Mouse (Mus musculus) megakaryocyte-erythroid progenitor cell, adult 5 weeks (primary cell): Measurements from ENCODE around the gene D830030K20Rik. TPM values are rescaled to one million over a fixed set of nuclear protein-coding genes. Genes with fewer than 3 reads are reported as not detected.

ENCODE experiments used
- polyA plus RNA-seq: library from polyadenylated mRNA; stranded (reverse); fragments of >175 nt; gene quantifications from 2 replicates; pipeline ENCODE4 v1.2.3, GENCODE M21; 2012

The D830030K20Rik gene
- not detected in 2 replicates for polyA plus RNA-seq

DNA sequence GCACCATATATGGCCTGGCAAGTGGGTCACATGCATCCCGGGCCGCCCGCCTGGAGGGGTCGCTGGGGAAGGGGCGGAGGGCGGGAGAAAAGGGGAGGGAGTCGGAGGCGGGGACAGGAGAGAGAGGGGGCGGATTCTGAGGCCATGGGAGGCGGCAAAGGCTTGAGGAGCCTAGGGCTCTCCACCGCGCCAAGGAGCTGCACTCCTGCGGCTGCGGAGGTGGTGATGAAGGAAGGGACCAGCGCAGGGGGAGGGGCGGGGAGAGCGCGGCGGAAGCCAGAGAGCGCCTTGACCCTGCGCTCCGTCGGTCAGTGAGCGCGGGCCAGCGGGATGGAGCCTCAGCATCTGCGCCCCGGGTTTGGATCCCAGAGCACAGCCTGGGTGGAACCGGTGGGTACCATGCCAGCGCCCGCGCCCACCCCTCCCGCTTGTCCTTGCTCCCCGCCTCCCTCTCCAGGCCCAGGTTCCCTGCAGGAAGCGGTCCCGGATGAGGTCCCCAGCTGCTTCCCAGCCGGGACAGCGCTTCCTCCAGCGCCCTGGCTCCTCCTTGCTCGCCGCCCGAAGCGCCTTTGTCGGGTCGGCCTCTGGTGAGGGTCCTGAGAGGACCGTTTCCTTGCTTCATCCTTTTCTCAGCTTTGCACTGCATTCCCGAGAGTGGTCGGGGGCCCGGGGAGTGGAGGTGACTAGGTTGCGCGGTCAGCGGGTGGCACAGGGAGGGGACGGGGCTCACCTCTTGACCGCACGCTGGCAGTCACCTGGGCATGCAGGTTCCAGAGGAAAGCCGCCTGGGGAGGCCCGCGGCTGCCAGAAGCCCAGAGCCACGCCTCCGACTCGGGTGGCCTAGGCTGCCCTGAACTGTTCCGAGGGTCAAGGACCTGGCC lies at the start of gene D830030K20Rik:
TSS of gene D830030K20Rik (plus strand) at position 217 of the 881 bp plus-strand sequence.

DNA sequence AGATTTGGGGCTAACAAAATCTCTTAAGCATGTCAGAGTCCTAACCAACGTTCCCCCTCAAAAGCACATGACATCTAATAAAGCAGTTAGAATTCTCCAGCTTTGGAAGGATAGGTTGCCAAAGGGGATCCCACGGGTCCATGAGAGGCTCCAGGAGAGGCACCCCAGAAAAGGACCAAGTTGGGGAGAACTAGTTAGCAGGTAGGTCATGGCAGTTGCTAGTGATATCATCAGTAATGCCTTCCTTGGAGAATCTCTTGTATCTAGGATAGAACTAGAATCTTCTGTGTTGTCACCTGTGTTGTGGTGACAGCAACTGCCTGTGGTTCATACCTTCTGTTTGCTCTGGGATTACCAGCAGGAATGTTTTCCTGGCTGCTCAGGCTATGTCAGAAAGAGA lies 20.3 kb upstream of the D830030K20Rik start, which contains the start of gene Gm5795:
TSS of gene Gm5795 (plus strand) at position 301 of the 400 bp plus-strand sequence.

Other genes starting within 250 kb of the D830030K20Rik start
- gene Gm2888, start 178.5 kb upstream of the D830030K20Rik start, polyA plus RNA-seq: not detected in 2 replicates
- not detected in 2 replicates for gene Gm2897, start 159.2 kb upstream of the D830030K20Rik start, polyA plus RNA-seq
- gene Gm10340, start 74.5 kb upstream of the D830030K20Rik start, polyA plus RNA-seq: not detected in 2 replicates
- gene Gm5795, start 20.2 kb upstream of the D830030K20Rik start, polyA plus RNA-seq: not detected in 2 replicates
- not detected in 2 replicates for gene Gm2956, start 124.1 kb downstream of the D830030K20Rik start, polyA plus RNA-seq
- gene Gm10413, start 186.6 kb downstream of the D830030K20Rik start, polyA plus RNA-seq: not detected in 2 replicates
- not detected in 2 replicates for gene Gm10409, start 204.1 kb downstream of the D830030K20Rik start, polyA plus RNA-seq
- gene Gm3005, start 219.6 kb downstream of the D830030K20Rik start, polyA plus RNA-seq: not detected in 2 replicates
- not detected in 2 replicates for gene Gm10408, start 240.9 kb downstream of the D830030K20Rik start, polyA plus RNA-seq